Mouse (Mus musculus): Measurements from ENCODE around the gene Scarb2.

DNA sequence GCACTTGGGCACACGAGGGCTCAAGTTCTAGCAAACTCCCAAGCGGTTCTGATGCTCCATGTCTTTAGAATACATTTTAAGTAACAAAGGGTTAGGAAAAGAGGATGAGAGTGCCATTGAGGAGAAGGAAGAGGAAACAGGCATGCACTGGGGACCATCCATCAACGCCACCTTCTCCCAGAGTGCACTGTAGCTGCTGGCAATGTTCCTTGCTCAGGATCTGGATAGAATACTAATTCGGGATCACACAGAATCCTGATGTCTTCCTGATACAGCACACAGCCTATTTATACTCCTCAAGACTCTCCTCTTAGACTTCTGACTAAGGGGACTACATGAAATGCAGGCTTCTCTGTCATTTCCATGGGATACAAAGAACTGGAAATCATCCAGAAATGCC is 33.1 kb upstream of the Scarb2 start:
- TF ChIP-seq GATA1 (IDR thresholded peaks at IDR 0.05; ENCODE audit: borderline replicate concordance, low read length) (no peak), CTCF (IDR thresholded peaks at IDR 0.05; ENCODE audit: low read depth, low read length) (no peak)

All from G1E (cell line).